Mouse (Mus musculus) hematopoietic multipotent progenitor cell, adult 10-12 weeks (in vitro differentiated cells): ENCODE measurements around the gene Cage1. TPM values are rescaled to one million over a fixed set of nuclear protein-coding genes. Genes with fewer than 3 reads are reported as not detected.

ENCODE experiments used
- polyA plus RNA-seq: library from polyadenylated mRNA; stranded (reverse); fragments of >175 nt; gene quantifications from 2 replicates; pipeline ENCODE4 v1.2.3, GENCODE M21; 2012; ENCODE audit warnings: low replicate concordance

Cage1 gene
- 0.41 and 0.52 TPM in 2 replicates for polyA plus RNA-seq

DNA sequence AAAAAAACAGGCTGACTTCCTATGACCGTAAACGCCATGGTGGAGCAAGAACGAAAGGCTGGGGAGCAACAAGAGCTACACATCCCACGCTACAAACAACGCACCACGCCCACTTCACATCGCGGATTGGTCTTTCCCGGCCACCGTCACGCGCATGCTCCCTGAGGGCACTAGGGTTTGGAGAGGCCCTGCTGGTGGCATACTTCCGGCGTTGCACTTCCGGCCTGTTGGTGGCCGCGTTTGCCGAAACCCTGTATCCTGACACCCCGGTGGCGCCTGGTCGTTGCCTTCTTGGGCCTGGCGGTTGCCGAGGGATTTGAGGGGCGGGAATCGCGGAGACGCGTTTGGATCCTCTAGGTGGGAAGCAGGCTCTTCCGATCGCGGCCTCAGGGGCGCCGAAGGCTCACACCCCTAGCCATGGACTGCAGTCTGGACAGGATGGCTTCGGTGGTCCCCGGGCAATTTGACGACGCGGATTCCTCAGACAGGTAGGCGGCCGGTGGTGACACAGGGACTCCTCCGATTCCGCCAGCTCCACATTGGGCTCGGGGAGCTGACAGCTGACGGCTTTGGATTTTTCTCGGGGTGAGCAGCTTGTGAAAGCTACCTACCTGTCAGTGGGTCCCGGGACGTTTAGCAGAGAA is at the start of gene Cage1:
Cage1 (minus strand) TSS at position 26 of the 644 bp plus-strand sequence.

GRCm38 (mm10) chr13:38036343-38037043 is 376 bp downstream of the Cage1 start, which contains the start of gene Riok1:
Gene Riok1 (plus strand): TSS chr13:38036995.

DNA sequence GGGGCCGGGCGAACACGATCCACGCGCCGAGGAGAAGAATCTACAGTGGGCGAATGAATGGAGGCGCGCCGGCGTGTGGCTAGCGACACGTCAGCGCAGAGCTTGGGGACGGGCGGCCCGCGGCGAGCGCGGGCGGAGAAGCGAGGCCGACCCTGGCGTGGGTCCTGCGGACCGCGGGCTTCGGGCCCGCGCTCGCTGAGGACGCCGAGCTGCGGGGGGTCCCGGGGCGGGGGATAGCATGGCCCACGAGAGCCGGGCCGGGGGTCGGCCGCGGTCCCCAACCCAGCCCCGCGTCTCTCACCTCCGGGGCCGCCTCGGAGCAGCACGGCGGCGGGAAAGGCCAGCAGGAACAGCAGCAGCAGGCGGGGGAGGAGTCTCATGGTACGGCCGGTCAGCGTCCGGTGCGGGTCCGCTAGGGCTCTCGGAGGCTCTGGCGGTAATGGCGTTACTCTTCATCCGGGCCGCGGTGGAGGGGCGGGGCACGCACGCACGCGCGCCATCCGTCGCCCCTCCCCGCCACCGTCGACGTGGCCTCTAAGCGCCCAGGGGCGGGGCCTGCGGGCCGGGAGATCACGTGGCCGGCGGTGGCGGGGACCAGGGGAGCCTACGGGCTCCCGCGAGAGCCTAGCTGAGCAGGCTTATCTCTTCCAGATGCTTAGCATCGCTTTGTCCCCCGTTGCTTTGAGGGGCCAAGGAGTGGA is 43.0 kb downstream of the Cage1 start, which contains the start of gene Ssr1:
Ssr1 (minus strand) TSS at position 514 of the 701 bp plus-strand sequence.

Other genes starting within 250 kb of the Cage1 start
- gene Ssr1, start 42.9 kb downstream of the Cage1 start, polyA plus RNA-seq = 27.9 and 28.3 TPM in 2 replicates
- gene Riok1, start 74 bp downstream of the Cage1 start, polyA plus RNA-seq = 18.7 and 28.5 TPM in 2 replicates
- gene Dsp, start 114.2 kb upstream of the Cage1 start, polyA plus RNA-seq = 0.13 and 0.16 TPM in 2 replicates
- 59.9 and 60.5 TPM in 2 replicates for gene Snrnp48, start 167.9 kb upstream of the Cage1 start, polyA plus RNA-seq